Mouse (Mus musculus) bone marrow, adult 2 months (tissue): ENCODE measurements at regions not wholly inside any gene's neighbourhood (a gene's known extent, or its start where the extent isn't known, plus 50 kb on each side); places are given as distances from the start of the nearest gene placed in this dataset.

Source experiments
- CTCF ChIP-seq: fragments of 200-500 bp; IDR thresholded peaks from 2 replicates; pipeline ENCODE4 v1.5.1; 2011; ENCODE audit warnings: low read length, control low read depth; ENCODE audit not compliant: control insufficient read depth, insufficient read depth
- POLR2A ChIP-seq: fragments of 200-500 bp; IDR thresholded peaks from 2 replicates; pipeline ENCODE4 v1.6.1; 2011; ENCODE audit warnings: low read depth, mild to moderate bottlenecking, control low read depth, low read length, borderline replicate concordance; ENCODE audit not compliant: control insufficient read depth

- no peak for TF ChIP-seq POLR2A
- TF ChIP-seq CTCF: no peak
Measured at GRCm38 (mm10) chr10:56900914-56901313, 523.8 kb downstream of the Gja1 start.
